Mouse (Mus musculus): ENCODE measurements at regions not wholly inside any gene's neighbourhood (a gene's known extent, or its start where the extent isn't known, plus 50 kb on each side); places are given as distances from the start of the nearest gene placed in this dataset.
A peak's percentile ranks its signal among the peaks of the same experiment; 100 is the strongest.

DNA sequence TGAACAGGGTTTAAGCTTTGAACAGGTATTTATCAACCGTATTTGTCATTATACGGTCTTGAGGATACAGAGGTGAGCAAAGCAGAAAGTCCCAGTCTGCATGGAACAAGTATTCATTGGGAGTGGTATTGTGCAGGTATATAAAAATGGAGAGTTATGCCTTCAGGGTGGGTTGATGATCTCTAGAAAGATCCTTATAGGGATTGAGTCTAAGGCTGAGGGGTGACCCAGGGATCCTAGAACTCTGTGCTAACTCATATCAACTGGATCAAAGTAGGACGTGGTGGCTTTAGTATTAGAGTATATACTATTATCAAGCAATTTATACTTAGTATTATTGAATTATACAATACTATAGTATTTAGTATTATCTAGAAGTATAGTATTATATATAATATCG is 82.9 kb upstream of the Xcl1 start:
- Histone ChIP-seq H3K4me3 (ENCODE audit: extremely low read depth, insufficient read depth, insufficient read length) (no peak overlapping the region), H3K36me3 (ENCODE audit: control insufficient read depth, insufficient read depth, low read length) (no peaks in the 10 kb centered on the region), H3K27me3 (ENCODE audit: control insufficient read depth, insufficient read depth, low read length) (no peaks in the 10 kb centered on the region), H3K4me1 (ENCODE audit: control insufficient read depth, insufficient read depth, insufficient read length) (peaks cover 8% of the 10 kb centered on the region; the same call in 1 of the 2 replicates), H3K27ac (ENCODE audit: insufficient read depth, low read length) (no peak overlapping the region)
- no peak for DNase-seq (ENCODE audit: low read depth in 1 of 2, low spot score in 2 of 2)
- TF ChIP-seq POLR2A (IDR thresholded peaks at IDR 0.05; ENCODE audit: low read depth, low read length): no peak
- no peak for TF ChIP-seq CTCF (IDR thresholded peaks at IDR 0.05; ENCODE audit: extremely low read depth, insufficient read depth, insufficient read length, insufficient replicate concordance)
- WGBS: 96% methylated on average over 4 of the region's 4 CpGs

DNA sequence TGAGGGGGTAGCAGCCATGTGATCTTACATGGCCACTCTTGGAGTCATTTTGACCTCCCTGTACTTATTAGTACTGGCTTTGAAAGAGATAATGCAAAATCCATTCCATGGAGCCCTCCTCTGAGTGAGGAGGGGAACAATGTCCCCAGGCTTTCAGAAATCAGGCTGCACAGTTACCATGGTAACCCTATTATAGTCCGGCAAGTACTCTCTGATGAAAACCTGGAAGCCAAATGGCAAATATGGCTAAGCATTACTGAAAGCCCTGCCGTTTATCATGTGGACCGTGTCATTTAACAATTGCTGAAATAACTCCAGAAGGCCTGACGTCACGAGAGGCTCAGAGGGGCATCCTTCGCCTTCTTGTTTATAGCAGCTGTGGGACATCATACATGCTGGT is 82.5 kb upstream of the Xcl1 start:
- no peaks in the 10 kb centered on the region for H3K27me3 ChIP-seq (ENCODE audit: control insufficient read depth, insufficient read depth, low read length)
- DNase-seq (ENCODE audit: low read depth in 1 of 2, low spot score in 2 of 2): no peak
- 97% methylated on average over 6 of the region's 6 CpGs for WGBS
- H3K4me1 ChIP-seq (ENCODE audit: control insufficient read depth, insufficient read depth, insufficient read length): peaks cover 8% of the 10 kb centered on the region; the same call in 1 of the 2 replicates
- no peak for TF ChIP-seq CTCF (IDR thresholded peaks at IDR 0.05; ENCODE audit: extremely low read depth, insufficient read depth, insufficient read length, insufficient replicate concordance)
- no peaks in the 10 kb centered on the region for H3K36me3 ChIP-seq (ENCODE audit: control insufficient read depth, insufficient read depth, low read length)
- no peak overlapping the region for H3K27ac ChIP-seq (ENCODE audit: insufficient read depth, low read length)
- no peak overlapping the region for H3K4me3 ChIP-seq (ENCODE audit: extremely low read depth, insufficient read depth, insufficient read length)

DNA sequence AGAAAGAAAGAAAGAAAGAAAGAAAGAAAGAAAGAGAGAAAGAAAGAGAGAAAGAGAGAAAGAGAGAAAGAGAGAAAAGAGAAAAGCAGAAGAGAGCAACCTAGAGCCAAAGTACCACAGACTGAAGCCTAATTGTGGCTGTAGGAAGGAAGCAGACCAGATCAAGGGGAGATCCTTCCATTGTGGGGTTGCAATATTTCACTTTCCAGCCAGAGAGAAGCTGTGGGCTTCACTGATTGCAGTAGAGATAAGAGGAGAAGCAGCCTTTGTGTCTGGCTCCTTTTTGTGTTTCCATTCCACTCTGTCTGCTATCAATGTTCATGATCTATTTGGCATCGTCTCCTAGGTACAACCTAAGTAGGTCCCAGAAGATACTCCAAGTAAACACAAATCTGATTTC is 79.0 kb upstream of the Xcl1 start:
- H3K27me3 ChIP-seq (ENCODE audit: control insufficient read depth, insufficient read depth, low read length): no peaks in the 10 kb centered on the region
- DNase-seq (ENCODE audit: low read depth in 1 of 2, low spot score in 2 of 2): no peak
- no peak overlapping the region for H3K4me3 ChIP-seq (ENCODE audit: extremely low read depth, insufficient read depth, insufficient read length)
- TF ChIP-seq CTCF (IDR thresholded peaks at IDR 0.05; ENCODE audit: extremely low read depth, insufficient read depth, insufficient read length, insufficient replicate concordance): no peak
- no peak for TF ChIP-seq POLR2A (IDR thresholded peaks at IDR 0.05; ENCODE audit: low read depth, low read length)
- no peaks in the 10 kb centered on the region for H3K4me1 ChIP-seq (ENCODE audit: control insufficient read depth, insufficient read depth, insufficient read length)
- no peaks in the 10 kb centered on the region for H3K36me3 ChIP-seq (ENCODE audit: control insufficient read depth, insufficient read depth, low read length)
- 63% methylated on average over 1 of the region's 1 CpGs for WGBS
- no peak overlapping the region for H3K27ac ChIP-seq (ENCODE audit: insufficient read depth, low read length)

DNA sequence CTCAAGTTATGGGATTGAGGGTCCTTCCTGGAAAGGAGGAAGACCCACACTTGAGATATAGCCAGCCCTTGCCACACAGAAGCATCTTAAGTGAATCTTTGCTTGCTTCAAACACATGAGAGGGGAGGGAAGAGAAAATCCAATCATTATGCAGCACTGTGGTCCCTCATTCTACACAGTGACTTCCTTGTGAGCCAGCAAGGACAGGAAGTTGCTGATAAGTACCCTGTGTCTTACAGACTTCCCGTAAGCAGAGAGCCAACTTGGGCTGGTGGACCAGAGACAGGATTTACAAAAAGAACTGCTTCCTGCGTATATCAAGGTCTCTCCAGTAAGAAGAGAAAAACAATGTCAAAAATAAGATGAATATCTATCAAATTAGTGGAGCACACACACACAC is 78.1 kb upstream of the Xcl1 start:
- Histone ChIP-seq H3K4me1 (ENCODE audit: control insufficient read depth, insufficient read depth, insufficient read length) (no peaks in the 10 kb centered on the region), H3K36me3 (ENCODE audit: control insufficient read depth, insufficient read depth, low read length) (no peaks in the 10 kb centered on the region), H3K27ac (ENCODE audit: insufficient read depth, low read length) (no peak overlapping the region), H3K4me3 (ENCODE audit: extremely low read depth, insufficient read depth, insufficient read length) (no peak overlapping the region), H3K27me3 (ENCODE audit: control insufficient read depth, insufficient read depth, low read length) (no peaks in the 10 kb centered on the region)
- WGBS: 57% methylated on average over 2 of the region's 2 CpGs
- TF ChIP-seq POLR2A (IDR thresholded peaks at IDR 0.05; ENCODE audit: low read depth, low read length): no peak
- no peak for TF ChIP-seq CTCF (IDR thresholded peaks at IDR 0.05; ENCODE audit: extremely low read depth, insufficient read depth, insufficient read length, insufficient replicate concordance)
- no peak for DNase-seq (ENCODE audit: low read depth in 1 of 2, low spot score in 2 of 2)

DNA sequence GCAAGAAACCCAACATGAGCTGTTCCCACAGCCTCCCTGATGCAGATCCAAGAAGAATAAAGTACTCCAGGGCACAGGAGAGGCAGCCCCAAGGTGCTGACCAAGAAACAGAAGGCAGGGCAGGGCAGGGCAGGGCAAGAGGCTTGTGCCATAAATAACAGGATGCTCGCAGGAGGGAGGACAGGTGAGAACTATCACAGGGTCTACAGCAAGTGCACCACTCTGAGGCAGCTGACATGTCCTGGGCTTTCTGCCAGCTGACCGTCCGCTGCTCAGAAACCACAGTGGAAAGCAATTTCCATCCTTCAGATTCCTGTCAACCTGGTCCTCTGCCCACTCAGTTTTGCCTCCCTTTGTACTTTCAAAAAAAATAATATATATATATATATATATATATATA is 77.0 kb upstream of the Xcl1 start:
- Histone ChIP-seq H3K36me3 (ENCODE audit: control insufficient read depth, insufficient read depth, low read length) (no peaks in the 10 kb centered on the region), H3K27me3 (ENCODE audit: control insufficient read depth, insufficient read depth, low read length) (no peaks in the 10 kb centered on the region), H3K4me1 (ENCODE audit: control insufficient read depth, insufficient read depth, insufficient read length) (no peaks in the 10 kb centered on the region), H3K4me3 (ENCODE audit: extremely low read depth, insufficient read depth, insufficient read length) (no peak overlapping the region), H3K27ac (ENCODE audit: insufficient read depth, low read length) (no peak overlapping the region)
- TF ChIP-seq POLR2A (IDR thresholded peaks at IDR 0.05; ENCODE audit: low read depth, low read length) (no peak), CTCF (IDR thresholded peaks at IDR 0.05; ENCODE audit: extremely low read depth, insufficient read depth, insufficient read length, insufficient replicate concordance) (no peak)
- no peak for DNase-seq (ENCODE audit: low read depth in 1 of 2, low spot score in 2 of 2)
- WGBS: 48% methylated on average over 3 of the region's 3 CpGs

- 76% methylated on average over 10 of the region's 10 CpGs for WGBS
- Histone ChIP-seq H3K27ac (ENCODE audit: insufficient read depth, low read length) (no peak overlapping the region), H3K4me1 (ENCODE audit: control insufficient read depth, insufficient read depth, insufficient read length) (no peaks in the 10 kb centered on the region), H3K27me3 (ENCODE audit: control insufficient read depth, insufficient read depth, low read length) (no peaks in the 10 kb centered on the region), H3K36me3 (ENCODE audit: control insufficient read depth, insufficient read depth, low read length) (no peaks in the 10 kb centered on the region), H3K4me3 (ENCODE audit: extremely low read depth, insufficient read depth, insufficient read length) (no peak overlapping the region)
- TF ChIP-seq POLR2A (IDR thresholded peaks at IDR 0.05; ENCODE audit: low read depth, low read length) (no peak), CTCF (IDR thresholded peaks at IDR 0.05; ENCODE audit: extremely low read depth, insufficient read depth, insufficient read length, insufficient replicate concordance) (no peak)
- peak in 1 of 2 experiments; percentile 20 for DNase-seq (ENCODE audit: low read depth in 1 of 2, low spot score in 2 of 2)
Observed at GRCm38 (mm10) chr1:164999515-164999914, 64.2 kb upstream of the Xcl1 start.

- WGBS: 87% methylated on average over 3 of the region's 3 CpGs
- Histone ChIP-seq H3K4me1 (ENCODE audit: control insufficient read depth, insufficient read depth, insufficient read length) (no peaks in the 10 kb centered on the region), H3K4me3 (ENCODE audit: extremely low read depth, insufficient read depth, insufficient read length) (no peak overlapping the region), H3K27ac (ENCODE audit: insufficient read depth, low read length) (no peak overlapping the region), H3K27me3 (ENCODE audit: control insufficient read depth, insufficient read depth, low read length) (no peaks in the 10 kb centered on the region), H3K36me3 (ENCODE audit: control insufficient read depth, insufficient read depth, low read length) (no peaks in the 10 kb centered on the region)
- no peak for TF ChIP-seq CTCF (IDR thresholded peaks at IDR 0.05; ENCODE audit: extremely low read depth, insufficient read depth, insufficient read length, insufficient replicate concordance)
- no peak for TF ChIP-seq POLR2A (IDR thresholded peaks at IDR 0.05; ENCODE audit: low read depth, low read length)
- DNase-seq (ENCODE audit: low read depth in 1 of 2, low spot score in 2 of 2): no peak
Observed at GRCm38 (mm10) chr1:164998621-164999020, 63.3 kb upstream of the Xcl1 start.

All from spleen, adult 2 months (tissue).